Mouse (Mus musculus): ENCODE data around the gene D630045J12Rik. TPM values are rescaled to one million over a fixed set of nuclear protein-coding genes. Genes with fewer than 3 reads are reported as not detected.

The D630045J12Rik gene
- polyA plus RNA-seq, 1 experiment: 17.9 TPM

- no peak for DNase-seq (ENCODE audit: extremely low spot score in 1 of 2, low spot score in 1 of 2)
These were observed 9.6 kb downstream of the D630045J12Rik start for GRCm38 (mm10) chr6:38244167-38244566.

DNA sequence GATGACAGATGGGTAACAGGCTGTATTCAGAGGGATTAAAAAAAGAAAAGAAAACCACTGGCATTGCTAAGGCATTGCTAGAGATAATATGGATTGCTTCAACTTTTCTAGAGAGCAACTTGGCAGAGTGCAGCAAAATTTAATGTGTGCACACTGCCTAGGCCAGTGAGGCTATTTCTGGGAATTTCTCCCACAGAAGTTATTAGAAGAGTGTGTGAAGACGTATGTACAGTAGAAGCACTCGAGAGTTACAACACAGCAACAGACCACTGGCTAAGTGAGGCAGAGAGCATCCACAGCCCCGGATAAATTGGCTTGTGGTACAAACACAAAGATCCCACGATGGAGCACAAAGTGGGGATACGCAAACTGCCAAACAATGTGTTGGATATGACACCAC lies 11.0 kb downstream of the D630045J12Rik start:
- no peak for DNase-seq (ENCODE audit: extremely low spot score in 1 of 2, low spot score in 1 of 2)

GRCm38 (mm10) chr6:38242295-38242830 lies 11.4 kb downstream of the D630045J12Rik start:
- no peak for DNase-seq (ENCODE audit: extremely low spot score in 1 of 2, low spot score in 1 of 2)

DNA sequence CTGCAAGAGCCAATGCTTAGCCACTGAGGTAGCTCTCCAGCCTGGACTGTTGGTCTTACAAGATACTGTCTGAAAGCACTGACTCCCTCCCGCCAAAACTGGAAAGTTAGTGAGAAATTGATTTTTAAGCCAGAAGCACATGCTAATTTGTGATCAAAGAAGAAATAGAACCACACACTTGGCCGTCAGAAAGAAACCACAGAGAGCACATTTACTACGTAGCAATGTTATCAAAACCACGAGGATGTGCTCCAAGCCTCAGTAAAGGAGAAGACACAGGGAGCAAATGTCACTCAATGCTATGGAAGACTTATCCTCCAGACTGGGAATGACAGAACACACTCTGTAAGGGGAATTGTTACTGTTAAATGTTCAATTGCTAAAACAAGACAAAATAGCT lies 12.3 kb downstream of the D630045J12Rik start:
- no peak for DNase-seq (ENCODE audit: extremely low spot score in 1 of 2, low spot score in 1 of 2)

DNA sequence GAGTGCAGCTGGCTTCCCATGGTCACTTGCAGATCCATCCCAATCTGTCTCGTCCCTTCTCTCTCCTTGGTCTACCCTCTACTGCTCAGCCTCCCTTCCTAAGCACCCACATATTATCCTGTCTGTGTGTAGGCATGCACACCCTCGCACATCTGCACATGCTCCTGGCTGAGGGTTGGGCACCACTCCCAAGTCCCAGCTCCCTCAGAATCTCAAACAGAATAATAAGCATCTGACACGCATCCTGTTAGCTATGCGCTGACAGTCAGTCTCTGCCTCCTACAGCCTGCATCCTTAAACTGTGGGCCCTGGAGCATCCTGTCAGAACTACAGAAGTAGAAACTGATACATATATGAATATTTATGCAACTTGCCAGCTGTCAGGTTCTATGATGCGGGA lies 13.2 kb downstream of the D630045J12Rik start:
- DNase-seq (ENCODE audit: extremely low spot score in 1 of 2, low spot score in 1 of 2): peak; percentile 63 to 78

DNA sequence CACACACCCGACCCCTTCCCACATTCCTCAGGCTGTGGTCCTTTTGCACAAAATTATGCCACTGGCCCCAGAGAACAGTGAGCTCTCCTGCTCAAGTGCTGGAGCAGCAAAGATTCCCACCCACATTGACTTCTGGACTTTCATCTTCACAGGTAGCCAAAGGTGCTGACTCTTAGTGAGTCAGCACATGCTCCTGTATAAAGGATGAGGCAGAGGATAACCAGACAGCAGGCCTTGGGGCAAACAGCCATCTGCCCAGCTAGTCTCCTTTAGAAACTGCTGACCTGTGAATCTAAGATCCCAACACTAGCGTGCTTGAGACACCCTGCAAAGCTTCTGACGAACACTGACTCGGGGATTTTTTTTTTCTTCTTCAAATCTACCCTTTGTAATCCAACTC lies 15.4 kb downstream of the D630045J12Rik start:
- no peak for DNase-seq (ENCODE audit: extremely low spot score in 1 of 2, low spot score in 1 of 2)

DNA sequence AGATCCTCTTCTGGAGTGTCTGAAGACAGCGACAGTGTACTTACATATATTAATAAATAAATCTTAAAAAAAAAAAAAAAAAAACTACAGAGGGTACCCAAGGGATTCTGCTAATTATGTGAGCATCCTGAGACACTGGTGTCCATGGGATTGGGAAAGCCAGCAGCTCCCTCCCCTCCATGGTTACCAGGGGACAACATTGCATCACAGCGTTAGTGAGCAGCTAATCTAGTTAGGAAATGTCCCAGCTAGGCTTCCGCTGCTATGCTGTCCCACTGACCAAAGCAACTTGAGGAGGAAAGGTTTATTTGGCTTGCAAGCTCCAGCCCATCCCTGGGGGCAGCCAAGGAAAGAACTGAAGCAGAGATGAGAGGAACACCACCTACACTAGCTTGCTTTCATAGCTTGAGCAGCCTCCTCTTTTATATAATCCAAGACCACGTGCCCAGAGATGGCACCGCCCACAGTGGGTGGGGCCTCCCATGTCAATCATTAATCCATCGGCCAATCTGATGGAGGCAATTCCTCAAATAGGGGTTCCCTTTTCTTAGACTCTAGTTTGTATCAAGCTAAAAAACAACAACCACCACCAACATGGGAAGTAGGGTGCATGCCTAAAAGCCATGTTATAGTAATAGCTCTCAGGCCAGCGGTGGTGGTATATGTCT lies 17.7 kb downstream of the D630045J12Rik start:
- no peak for DNase-seq (ENCODE audit: extremely low spot score in 1 of 2, low spot score in 1 of 2)

- DNase-seq (ENCODE audit: extremely low spot score in 1 of 2, low spot score in 1 of 2): no peak
These were observed 20.0 kb downstream of the D630045J12Rik start for GRCm38 (mm10) chr6:38233803-38234202.

DNA sequence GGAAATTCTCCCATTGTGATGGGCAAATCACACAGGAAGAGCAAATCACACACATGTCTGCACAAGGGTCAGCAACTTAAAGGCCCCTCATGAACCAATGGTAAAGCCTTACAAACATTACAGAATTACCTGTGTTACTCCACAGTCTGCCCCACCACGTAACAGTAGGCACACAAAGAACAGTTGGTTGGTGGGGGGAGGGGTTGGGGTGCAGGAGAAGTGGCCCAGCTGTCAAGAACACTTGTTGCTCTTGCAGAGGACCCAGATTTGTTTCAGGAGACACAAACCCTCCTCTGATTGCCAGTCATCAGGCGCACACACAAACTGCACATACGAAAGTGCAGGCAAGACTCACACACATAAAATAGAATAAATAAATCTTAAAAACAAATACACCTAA lies 20.9 kb downstream of the D630045J12Rik start:
- DNase-seq (ENCODE audit: extremely low spot score in 1 of 2, low spot score in 1 of 2): no peak

DNA sequence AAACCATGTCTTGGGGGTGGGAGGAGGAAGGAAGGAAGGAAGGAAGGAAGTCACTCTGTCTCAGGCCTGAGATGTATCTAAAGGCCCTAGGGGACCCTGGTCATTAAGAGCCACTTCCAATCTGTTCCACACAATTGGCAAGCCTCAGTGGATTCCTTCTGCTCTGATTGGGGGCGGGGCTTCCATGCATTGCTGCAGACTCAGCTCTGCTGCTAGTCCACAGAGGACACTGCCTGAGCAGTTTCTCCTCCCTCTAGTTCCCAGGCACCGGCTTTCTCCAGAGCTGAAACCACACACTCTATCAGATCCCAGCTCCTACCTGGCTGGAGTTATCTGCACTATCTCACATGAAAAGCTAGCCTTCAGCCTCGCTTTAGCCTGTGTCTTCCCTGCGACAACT lies 21.8 kb downstream of the D630045J12Rik start:
- DNase-seq (ENCODE audit: extremely low spot score in 1 of 2, low spot score in 1 of 2): no peak

- no peak for DNase-seq (ENCODE audit: extremely low spot score in 1 of 2, low spot score in 1 of 2)
These were observed 29.7 kb downstream of the D630045J12Rik start for GRCm38 (mm10) chr6:38224079-38224478.

DNA sequence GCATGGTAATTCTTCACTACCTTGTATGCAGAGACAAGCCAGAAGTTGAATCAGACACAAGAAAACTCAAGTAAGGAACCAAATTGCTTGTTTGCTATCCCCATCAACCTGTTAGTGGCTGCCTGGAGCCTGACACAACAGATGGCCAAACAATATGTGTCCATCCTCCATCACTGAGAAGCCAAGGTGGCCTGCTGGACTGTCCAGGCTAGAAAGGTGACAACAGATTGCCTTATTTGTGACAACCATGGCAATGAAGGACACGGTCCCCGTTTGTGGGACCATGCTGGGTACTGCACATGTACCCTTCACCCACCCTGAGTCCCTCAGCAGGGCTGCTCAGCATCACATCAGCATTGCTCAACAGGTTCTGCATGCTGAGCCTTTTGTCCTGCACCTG lies 34.5 kb downstream of the D630045J12Rik start:
- no peak for DNase-seq (ENCODE audit: extremely low spot score in 1 of 2, low spot score in 1 of 2)

DNA sequence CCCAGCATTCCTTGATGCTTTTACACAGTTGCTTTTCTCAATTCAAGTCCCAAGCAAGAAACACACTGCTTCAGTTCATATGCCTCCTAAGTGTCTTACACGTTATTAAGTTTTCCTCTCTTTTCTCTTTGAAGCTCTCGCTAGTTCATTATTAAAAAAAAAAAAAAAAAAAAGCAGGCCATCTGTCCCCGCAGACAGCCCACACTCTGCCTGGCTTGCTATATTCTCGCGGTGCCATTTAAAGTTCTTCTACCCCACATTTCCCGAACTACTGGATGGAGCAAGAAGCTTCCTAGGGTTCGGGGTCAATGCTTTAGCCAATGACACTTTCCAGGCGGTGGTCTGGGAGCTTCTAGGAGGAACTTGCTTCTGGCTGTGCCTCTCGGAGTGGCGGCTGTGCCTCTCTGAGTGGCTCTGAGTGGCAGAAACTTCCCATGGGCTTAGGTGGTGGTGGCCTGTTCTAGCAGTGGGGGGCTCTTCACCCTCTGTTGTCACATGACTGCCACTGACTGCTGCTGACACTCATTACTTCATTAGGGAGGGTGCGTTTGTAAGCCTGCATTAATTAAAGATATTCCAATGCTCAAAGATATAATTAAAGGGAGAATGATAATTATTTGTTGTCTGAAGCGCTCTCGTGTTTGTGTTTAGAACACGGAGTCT lies 38.2 kb downstream of the D630045J12Rik start:
- no peak for DNase-seq (ENCODE audit: extremely low spot score in 1 of 2, low spot score in 1 of 2)

DNA sequence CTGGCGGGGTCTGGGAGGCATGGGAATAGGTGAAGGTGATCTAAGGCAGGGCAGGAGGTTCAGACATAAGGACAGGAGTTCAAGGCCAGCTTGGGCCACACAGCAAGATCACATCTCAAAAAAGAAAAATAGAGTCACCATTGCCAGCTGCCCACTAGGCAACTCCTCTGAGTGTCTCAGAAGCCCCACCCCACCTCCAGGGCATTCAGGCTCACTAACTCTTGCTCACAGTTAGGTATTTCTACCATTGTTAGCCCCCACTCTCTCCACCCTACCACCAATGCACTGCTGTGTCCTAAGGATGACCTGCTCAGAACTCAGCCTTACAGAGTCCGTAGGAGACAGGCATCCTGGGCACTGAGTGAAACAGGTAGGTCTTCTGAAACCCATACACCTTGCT lies 46.2 kb downstream of the D630045J12Rik start:
- DNase-seq (ENCODE audit: extremely low spot score in 1 of 2, low spot score in 1 of 2): no peak

DNA sequence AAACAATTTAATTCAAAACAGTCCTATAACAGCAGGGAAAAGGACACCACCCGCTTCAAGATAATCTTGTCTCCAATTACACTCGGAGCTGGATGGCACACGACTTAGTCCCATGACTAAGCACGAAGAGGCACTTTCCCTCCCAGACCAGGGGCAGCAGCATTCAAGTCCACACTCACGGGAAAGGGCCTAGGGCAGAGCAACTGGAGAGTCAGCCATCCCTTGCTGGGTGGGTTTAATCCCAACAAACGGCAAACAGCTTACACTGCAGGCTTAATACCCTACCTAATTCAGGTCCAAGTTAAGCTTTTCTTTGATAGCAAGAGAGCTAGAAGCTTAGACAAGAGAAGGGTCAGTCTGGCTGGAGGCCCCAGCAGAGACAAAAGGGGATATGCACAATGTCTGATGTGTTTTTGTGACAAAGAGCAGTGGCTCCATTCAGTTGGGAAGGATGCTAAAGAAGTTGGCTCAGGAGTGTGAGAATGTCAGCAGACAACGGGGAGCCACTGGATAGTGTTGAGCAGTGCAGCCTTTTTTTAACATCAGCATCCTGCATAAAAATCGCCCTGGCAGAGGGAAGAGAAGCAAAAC lies 46.8 kb downstream of the D630045J12Rik start:
- DNase-seq (ENCODE audit: extremely low spot score in 1 of 2, low spot score in 1 of 2): no peak

GRCm38 (mm10) chr6:38205375-38205774 lies 48.4 kb downstream of the D630045J12Rik start:
- DNase-seq (ENCODE audit: extremely low spot score in 1 of 2, low spot score in 1 of 2): no peak

- DNase-seq (ENCODE audit: extremely low spot score in 1 of 2, low spot score in 1 of 2): no peak
These were observed 50.0 kb downstream of the D630045J12Rik start for GRCm38 (mm10) chr6:38203820-38204219.

- DNase-seq (ENCODE audit: extremely low spot score in 1 of 2, low spot score in 1 of 2): no peak
These were observed 51.0 kb downstream of the D630045J12Rik start for GRCm38 (mm10) chr6:38202816-38203215.

GRCm38 (mm10) chr6:38201495-38201894 lies 52.3 kb downstream of the D630045J12Rik start:
- no peak for DNase-seq (ENCODE audit: extremely low spot score in 1 of 2, low spot score in 1 of 2)

DNA sequence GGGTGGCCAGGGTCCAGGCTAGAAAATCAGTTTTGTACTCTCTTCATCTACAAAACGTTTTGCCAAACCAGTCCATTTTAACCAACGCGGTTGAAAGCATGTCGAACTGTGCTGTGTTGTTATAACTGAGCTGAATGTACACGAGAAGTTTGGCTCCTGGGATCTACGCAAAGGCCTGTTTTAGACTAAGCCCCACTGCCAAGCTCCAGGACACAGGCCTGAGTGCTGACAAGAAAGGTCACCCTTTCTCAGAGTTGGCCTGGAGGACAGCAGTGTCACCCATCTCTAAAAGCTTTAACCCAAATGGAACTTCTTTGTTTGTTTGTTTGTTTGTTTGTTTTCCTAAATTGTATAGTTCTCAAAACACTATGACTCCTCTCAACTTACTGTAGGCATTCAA lies 54.2 kb downstream of the D630045J12Rik start:
- no peak for DNase-seq (ENCODE audit: extremely low spot score in 1 of 2, low spot score in 1 of 2)

GRCm38 (mm10) chr6:38198727-38199126 lies 55.1 kb downstream of the D630045J12Rik start:
- no peak for DNase-seq (ENCODE audit: extremely low spot score in 1 of 2, low spot score in 1 of 2)

Measured in frontal cortex, adult 2 months (tissue).